Comparison of ENCODE assay signal across 1 mouse cellular context in genomic region chr11:102089088-102089808, GRCm38 (mm10).
TF ChIP-seq lines count a peak whose summit lies in the region.

No protein-coding gene starts in this region.

TF ChIP-seq in CH12.LX, 34 proteins besides CTCF, POLR2A, EP300 and RAD21:
- TF ChIP-seq MYC (IDR thresholded peaks at IDR 0.05; ENCODE audit: low read depth, low read length), result 0 out of 2 replicates have a peak, but pooled peaks have one; percentile 2
- TF ChIP-seq ZC3H11A (IDR thresholded peaks at IDR 0.05; ENCODE audit: low read depth, low read length), result no peak
- TF ChIP-seq BHLHE40 (IDR thresholded peaks at IDR 0.05; ENCODE audit: low read depth, low read length), result peak; percentile 84
- TF ChIP-seq ETS1 (conservative IDR thresholded peaks at IDR 0.05; ENCODE audit: low read depth, low read length), result no peak
- no peak for TF ChIP-seq POLR2AphosphoS2 (IDR thresholded peaks at IDR 0.05; ENCODE audit: low read depth, low read length)
- TF ChIP-seq TBP (conservative IDR thresholded peaks at IDR 0.05; ENCODE audit: low read depth, low read length), result no peak
- peak; percentile 56 for TF ChIP-seq SMC3 (IDR thresholded peaks at IDR 0.05; ENCODE audit: low read depth, low read length)
- TF ChIP-seq SIN3A (IDR thresholded peaks at IDR 0.05; ENCODE audit: low read length), result no peak
- no peak for TF ChIP-seq ZNF384 (IDR thresholded peaks at IDR 0.05; ENCODE audit: low read depth, low read length)
- TF ChIP-seq ZMIZ1 (IDR thresholded peaks at IDR 0.05; ENCODE audit: low read depth, low read length), result no peak
- TF ChIP-seq HCFC1 (IDR thresholded peaks at IDR 0.05; ENCODE audit: low read depth, low read length), result peak; percentile 8; the same call in 1 of the 2 replicates
- 0 out of 2 replicates have a peak, but pooled peaks have one; percentile 25 for TF ChIP-seq NRF1 (IDR thresholded peaks at IDR 0.05; ENCODE audit: low read depth, low read length)
- peak; percentile 93 for TF ChIP-seq MEF2A (IDR thresholded peaks at IDR 0.05; ENCODE audit: borderline replicate concordance, low read depth, low read length)
- no peak for TF ChIP-seq USF1 (IDR thresholded peaks at IDR 0.05; ENCODE audit: low read depth, low read length)
- no peak for TF ChIP-seq MAFK (IDR thresholded peaks at IDR 0.05; ENCODE audit: insufficient replicate concordance, low read length)
